Mouse (Mus musculus) bone marrow, adult 2 months (tissue): ENCODE results near the gene Tenm4. TPM values are rescaled to one million over a fixed set of nuclear protein-coding genes. Genes with fewer than 3 reads are reported as not detected.

Experiments used
- H3K27ac ChIP-seq: fragments of 200-500 bp; 2 replicates; pipeline ENCODE4 v1.5.1; 2012; ENCODE audit warnings: low read depth, mild to moderate bottlenecking, control low read depth, inconsistent platforms, low read length; ENCODE audit not compliant: control insufficient read depth, poor library complexity, insufficient read depth
- H3K4me1 ChIP-seq: fragments of 200-500 bp; 2 replicates; pipeline ENCODE4 v1.6.1; 2011; ENCODE audit warnings: low read length; ENCODE audit not compliant: control insufficient read depth, insufficient read depth
- H3K4me3 ChIP-seq: fragments of 200-500 bp; replicated peaks from 2 replicates; pipeline ENCODE3; 2011; ENCODE audit warnings: mild to moderate bottlenecking, low read depth, low read length, control low read depth; ENCODE audit not compliant: control insufficient read depth
- CTCF ChIP-seq: fragments of 200-500 bp; IDR thresholded peaks from 2 replicates; pipeline ENCODE4 v1.5.1; 2011; ENCODE audit warnings: low read length, control low read depth; ENCODE audit not compliant: control insufficient read depth, insufficient read depth
- POLR2A ChIP-seq: fragments of 200-500 bp; IDR thresholded peaks from 2 replicates; pipeline ENCODE4 v1.6.1; 2011; ENCODE audit warnings: low read depth, mild to moderate bottlenecking, control low read depth, low read length, borderline replicate concordance; ENCODE audit not compliant: control insufficient read depth
- WGBS: fragments of 180-500 bp; shearing (Covaris S2); methylation state at CpG from one replicate; pipeline ENCODE4 v1.1.7; 2018; 5-methylcytosine and 5-hydroxymethylcytosine counted together
- polyA plus RNA-seq: library from polyadenylated mRNA; stranded (reverse); fragments of >200 nt; gene quantifications from 2 replicates; pipeline ENCODE4 v1.2.4, GENCODE M21; 2011; ENCODE audit warnings: low replicate concordance; ENCODE audit not compliant: missing spikeins, insufficient read depth, insufficient read length

The Tenm4 gene
- polyA plus RNA-seq, 1 experiment: 1.3 TPM

DNA sequence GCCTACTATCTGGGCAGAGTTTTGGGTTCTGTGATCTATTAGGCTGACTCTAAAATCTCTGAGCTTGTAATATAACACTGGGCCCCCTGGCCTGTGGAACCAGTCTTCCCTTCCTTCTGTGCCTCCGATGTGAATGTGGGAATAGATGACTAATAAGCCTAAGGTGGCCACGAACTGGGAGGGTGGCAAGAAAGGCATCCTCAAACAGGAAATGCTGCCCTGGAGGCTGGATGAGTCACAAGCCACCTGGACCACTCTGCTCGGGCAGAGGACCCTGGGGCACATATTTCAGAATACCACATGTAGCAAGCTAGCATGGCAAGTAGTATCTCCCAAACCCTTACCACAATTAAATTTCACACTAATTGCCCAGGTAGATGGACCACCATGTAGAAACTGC, 391.8 kb downstream of the Tenm4 start:
- TF ChIP-seq CTCF (no peak), POLR2A (no peak)
- Histone ChIP-seq H3K4me1 (no peaks in the 10 kb centered on the region), H3K4me3 (no peak overlapping the region), H3K27ac (no peak overlapping the region)
- 26% methylated on average over 3 of the region's 3 CpGs for WGBS

DNA sequence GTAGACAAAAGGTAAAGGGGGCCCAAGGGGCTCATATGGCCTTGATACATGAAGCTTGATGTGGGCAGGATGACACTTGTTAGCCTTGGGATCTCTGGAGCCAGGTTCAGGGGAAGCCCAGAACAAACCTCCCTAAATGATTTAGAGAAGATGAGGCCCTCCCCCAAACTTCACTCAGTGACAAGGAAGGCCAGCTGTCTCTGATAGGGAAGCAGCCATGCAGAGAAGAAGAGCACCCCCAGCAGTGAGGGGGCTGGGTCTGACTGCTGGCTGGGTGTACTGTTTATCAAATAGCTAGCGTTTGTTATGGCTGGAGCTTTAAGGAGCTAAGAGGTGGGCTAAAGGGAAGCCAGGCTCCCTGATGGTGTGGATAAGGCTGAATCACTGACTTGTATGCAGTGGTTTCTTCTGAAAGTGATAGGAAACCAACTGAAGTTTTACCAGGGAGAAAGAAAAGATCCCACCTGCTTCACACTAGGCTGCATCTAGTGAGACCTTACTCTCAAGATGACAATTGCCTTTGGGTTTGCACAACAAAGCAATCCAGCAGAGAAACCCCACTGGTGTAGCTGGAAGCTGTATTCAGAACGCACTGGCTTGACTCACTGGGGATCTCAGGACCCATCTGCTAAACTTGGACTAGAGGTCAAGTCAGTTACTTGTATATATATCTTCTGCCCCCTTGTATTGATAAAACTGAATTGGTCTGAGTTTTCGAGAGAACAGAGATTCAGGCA, 392.5 kb downstream of the Tenm4 start:
- WGBS: 62% methylated on average over 3 of the region's 3 CpGs
- no peaks in the 10 kb centered on the region for H3K4me1 ChIP-seq
- TF ChIP-seq CTCF: no peak
- no peak for TF ChIP-seq POLR2A
- no peak overlapping the region for H3K27ac ChIP-seq
- H3K4me3 ChIP-seq: no peak overlapping the region

DNA sequence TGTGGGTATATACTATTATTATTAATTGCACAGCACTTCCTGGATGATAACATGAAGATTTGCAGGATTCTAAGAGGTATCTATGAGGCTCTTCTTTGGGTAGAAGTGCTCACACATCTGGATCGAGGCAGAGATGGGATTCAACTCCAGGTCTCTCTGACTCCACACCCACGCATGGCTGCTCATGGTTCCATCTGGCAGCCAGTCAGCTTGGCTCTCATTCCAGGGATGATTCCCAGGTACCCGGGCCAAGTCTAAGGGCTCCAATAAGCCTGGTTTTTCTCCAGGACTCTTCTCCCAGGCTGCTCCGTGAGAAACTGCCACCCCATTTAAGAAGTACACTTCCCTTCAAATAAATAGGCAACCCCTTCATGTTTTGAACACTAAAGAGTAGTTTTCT, 394.8 kb downstream of the Tenm4 start:
- H3K27ac ChIP-seq: no peak overlapping the region
- H3K4me3 ChIP-seq: no peak overlapping the region
- no peaks in the 10 kb centered on the region for H3K4me1 ChIP-seq
- 66% methylated on average over 4 of the region's 4 CpGs for whole genome bisulfite sequencing
- TF ChIP-seq POLR2A (no peak), CTCF (no peak)

DNA sequence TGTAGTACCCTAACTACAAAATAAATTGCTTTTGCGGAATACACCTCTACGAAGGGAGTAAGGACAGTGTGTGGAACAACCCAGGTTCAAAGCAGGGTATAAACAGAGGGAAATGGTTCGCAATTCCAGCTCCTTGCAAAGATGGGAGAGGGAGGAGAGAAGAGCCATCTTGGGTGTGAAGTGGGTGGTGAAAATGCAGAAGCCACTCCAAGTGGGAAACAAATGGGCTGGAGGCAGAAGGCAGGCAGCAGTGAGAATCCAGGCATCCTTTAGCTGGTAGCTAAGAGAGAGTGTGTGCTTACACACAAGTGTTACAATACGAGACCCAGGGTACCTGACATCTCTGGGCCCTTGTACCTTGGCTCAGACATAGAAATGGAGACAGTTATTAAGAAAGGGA, 395.2 kb downstream of the Tenm4 start:
- 73% methylated on average over 4 of the region's 4 CpGs for WGBS
- Histone ChIP-seq H3K4me1 (no peaks in the 10 kb centered on the region), H3K27ac (no peak overlapping the region), H3K4me3 (no peak overlapping the region)
- no peak for TF ChIP-seq CTCF
- TF ChIP-seq POLR2A: no peak

DNA sequence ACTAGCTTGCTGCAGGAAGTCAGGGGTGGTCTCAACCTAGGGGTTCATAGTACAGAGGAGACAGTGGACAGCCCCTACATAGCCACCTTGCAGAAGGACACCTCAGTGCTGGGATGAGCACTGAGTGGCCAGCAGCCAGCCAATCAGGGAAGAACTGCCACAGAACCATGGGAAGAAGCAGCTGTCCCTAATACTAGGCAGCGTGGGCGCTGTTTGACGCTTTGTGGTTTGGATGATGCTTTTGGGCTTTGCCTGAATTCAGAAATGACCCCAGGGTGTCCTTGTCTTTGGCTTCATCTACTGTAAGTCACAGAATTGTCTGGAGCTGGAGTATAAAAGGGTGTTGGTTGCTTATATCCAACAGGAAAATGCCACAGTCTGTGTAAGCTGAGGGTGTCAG, 397.0 kb downstream of the Tenm4 start:
- WGBS: 74% methylated on average over 3 of the region's 3 CpGs
- no peak overlapping the region for H3K27ac ChIP-seq
- no peak overlapping the region for H3K4me3 ChIP-seq
- no peaks in the 10 kb centered on the region for H3K4me1 ChIP-seq
- TF ChIP-seq CTCF (no peak), POLR2A (no peak)

DNA sequence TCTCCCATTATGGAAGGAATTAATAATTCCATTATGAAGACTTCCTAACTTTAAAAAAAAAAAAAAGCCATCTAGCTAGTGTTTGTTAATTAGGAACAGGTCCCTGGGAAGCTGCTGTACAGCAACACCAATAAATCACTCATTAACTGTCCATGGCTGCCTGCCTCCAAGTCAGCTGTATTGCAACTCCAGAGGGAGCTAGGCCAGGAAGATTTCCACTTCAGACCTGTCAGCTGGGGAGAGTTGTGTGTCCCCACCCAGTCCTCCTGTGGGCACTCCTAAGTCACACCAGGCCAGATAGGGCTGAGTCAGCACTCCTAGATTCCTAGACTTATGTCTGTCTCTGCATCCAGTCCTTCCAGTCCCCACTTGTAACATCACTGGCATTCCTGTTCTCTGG, 399.9 kb downstream of the Tenm4 start:
- H3K27ac ChIP-seq: no peak overlapping the region
- H3K4me1 ChIP-seq: no peaks in the 10 kb centered on the region
- no peak overlapping the region for H3K4me3 ChIP-seq
- no peak for TF ChIP-seq POLR2A
- no peak for TF ChIP-seq CTCF

DNA sequence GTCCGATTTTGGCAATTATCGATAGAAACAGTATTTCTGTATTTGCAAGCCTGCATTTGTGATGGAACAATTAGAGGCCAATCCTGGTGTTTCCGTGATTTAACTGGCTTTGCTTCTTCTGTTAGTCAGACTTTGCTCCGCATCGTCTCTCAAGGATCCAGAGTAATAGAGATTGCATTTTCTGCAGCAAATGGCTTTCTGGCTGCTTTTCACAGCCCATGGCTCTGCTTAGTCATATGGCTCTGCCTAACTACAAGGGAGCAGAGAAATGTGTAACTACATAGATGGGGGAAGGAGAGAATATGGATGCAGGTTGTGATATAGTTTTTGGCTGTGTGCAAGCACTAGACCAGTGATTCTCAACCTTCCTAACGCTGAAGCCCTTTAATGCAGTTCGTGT, 401.9 kb downstream of the Tenm4 start:
- no peaks in the 10 kb centered on the region for H3K4me1 ChIP-seq
- no peak overlapping the region for H3K4me3 ChIP-seq
- no peak for TF ChIP-seq POLR2A
- no peak for TF ChIP-seq CTCF
- H3K27ac ChIP-seq: no peak overlapping the region
- WGBS: 86% methylated on average over 7 of the region's 7 CpGs

DNA sequence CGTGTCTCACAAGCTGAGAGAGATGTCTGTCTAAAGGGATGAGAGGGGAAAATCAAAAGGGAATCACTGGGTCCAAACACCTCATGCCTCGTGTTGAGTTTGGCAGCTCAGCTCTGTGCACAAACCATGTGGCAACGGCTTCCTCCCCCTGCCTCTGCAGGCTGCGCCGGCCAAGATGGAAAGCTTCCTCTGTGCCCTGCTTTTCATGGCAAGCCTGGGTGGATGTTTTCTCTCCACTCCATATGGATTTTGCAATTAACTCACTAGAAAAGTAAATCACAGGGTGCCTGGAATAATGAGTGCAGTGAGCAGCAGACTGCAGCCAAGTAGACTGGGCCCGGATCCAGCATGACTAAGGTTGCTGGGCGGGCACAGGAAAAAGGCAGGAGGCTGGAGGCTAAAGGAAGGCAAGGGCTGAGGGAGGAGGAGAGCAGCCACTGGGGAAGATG, 404.2 kb downstream of the Tenm4 start:
- Histone ChIP-seq H3K4me3 (no peak overlapping the region), H3K27ac (no peak overlapping the region), H3K4me1 (no peaks in the 10 kb centered on the region)
- 49% methylated on average over 7 of the region's 7 CpGs for WGBS
- TF ChIP-seq CTCF: no peak
- TF ChIP-seq POLR2A: no peak

DNA sequence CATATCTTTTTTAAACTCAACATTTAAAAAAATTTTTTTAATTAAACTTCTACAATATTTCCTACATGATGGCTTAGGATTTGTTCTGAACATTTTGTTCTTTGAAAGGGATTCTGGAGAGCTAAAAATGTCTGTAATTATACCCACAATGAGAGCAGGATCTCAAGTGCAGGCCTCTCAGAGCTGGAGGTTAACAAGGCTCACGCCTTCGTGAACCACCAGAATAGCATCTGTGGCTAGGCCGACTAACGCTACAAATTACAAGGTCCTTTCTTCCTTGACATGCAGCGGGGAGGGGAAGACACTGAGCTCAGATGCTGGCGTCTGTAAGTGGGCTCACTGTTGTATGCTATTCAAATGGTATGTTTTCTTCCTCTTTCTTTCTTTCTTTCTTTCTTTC, 411.7 kb downstream of the Tenm4 start:
- WGBS: 45% methylated on average over 6 of the region's 6 CpGs
- Histone ChIP-seq H3K27ac (no peak overlapping the region), H3K4me1 (no peaks in the 10 kb centered on the region), H3K4me3 (no peak overlapping the region)
- TF ChIP-seq CTCF: no peak
- TF ChIP-seq POLR2A: no peak
